Mouse (Mus musculus): ENCODE measurements around the gene 4930518I15Rik. TPM values are rescaled to one million over a fixed set of nuclear protein-coding genes. Genes with fewer than 3 reads are reported as not detected.

4930518I15Rik gene
- polyA plus RNA-seq, 1 experiment from 2014 or later: 2.0 TPM

DNA sequence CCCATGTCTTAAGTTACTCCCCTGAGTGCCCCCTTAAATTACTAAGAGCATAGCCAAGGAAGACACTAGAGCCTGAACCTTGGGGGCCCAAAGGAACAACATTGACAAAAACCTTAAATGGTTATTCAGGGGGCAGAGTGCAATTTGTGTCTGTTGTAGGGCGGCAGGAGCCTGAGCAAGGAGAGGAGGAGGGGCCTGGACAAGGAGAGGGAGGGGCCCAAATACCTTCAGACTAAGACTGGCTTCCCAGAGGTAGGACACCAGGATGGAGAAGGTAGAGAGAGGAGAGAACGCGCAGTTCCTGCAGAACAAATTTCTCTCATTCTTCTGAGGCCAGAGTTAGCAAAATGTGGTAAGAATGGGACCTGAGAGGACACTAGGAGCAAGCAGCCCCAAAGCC, 42.3 kb downstream of the 4930518I15Rik start:
- Histone ChIP-seq H3K4me1 (replicated peaks) (no peaks in the 10 kb centered on the region), H3K9ac (no peak overlapping the region)

DNA sequence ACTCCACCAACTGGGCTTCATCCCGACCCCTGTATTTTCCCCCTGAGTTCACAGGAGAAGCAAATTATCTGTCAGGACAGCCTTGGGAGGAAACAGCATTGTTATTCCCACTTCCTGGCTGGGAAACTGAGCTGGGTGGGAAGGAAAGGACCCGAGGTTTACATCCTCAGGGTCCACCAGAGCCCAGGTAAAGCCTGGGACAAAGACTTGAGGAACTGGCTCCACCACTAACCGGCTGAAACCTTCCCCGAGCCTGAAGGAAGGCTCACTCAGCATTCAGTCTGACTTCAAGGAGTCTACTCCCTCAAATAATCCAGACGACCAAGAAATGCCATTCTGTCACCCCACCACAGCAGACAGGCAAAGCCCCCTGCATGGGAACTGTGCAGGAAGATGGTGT, 42.9 kb downstream of the 4930518I15Rik start:
- H3K27me3 ChIP-seq: 0 out of 2 replicates have a peak, but pooled peaks cover 4% of the 10 kb centered on the region
- no peak for ATAC-seq (ENCODE audit: insufficient read depth)
- WGBS (ENCODE audit: insufficient replicate concordance): 23% methylated on average over 5 of the region's 5 CpGs
- H3K27ac ChIP-seq (replicated peaks): no peak overlapping the region
- no peaks in the 10 kb centered on the region for H3K4me1 ChIP-seq (replicated peaks)
- H3K4me3 ChIP-seq (replicated peaks): no peak overlapping the region
- no peaks in the 10 kb centered on the region for H3K36me3 ChIP-seq (replicated peaks)
- no peak overlapping the region for H3K9ac ChIP-seq
- no peak overlapping the region for H3K4me2 ChIP-seq
- no peaks in the 10 kb centered on the region for H3K9me3 ChIP-seq (replicated peaks)

More for the DNA sequence above, 42.3 kb downstream of the 4930518I15Rik start:
- no peak overlapping the region for H3K27ac ChIP-seq (replicated peaks)
- H3K9me3 ChIP-seq (replicated peaks): no peaks in the 10 kb centered on the region
- H3K4me3 ChIP-seq (replicated peaks): no peak overlapping the region
- ATAC-seq (ENCODE audit: insufficient read depth): no peak
- H3K36me3 ChIP-seq (replicated peaks): no peaks in the 10 kb centered on the region
- H3K4me2 ChIP-seq: no peak overlapping the region
- WGBS (ENCODE audit: insufficient replicate concordance): 68% methylated on average over 3 of the region's 3 CpGs
- 0 out of 2 replicates have a peak, but pooled peaks cover 4% of the 10 kb centered on the region for H3K27me3 ChIP-seq

DNA sequence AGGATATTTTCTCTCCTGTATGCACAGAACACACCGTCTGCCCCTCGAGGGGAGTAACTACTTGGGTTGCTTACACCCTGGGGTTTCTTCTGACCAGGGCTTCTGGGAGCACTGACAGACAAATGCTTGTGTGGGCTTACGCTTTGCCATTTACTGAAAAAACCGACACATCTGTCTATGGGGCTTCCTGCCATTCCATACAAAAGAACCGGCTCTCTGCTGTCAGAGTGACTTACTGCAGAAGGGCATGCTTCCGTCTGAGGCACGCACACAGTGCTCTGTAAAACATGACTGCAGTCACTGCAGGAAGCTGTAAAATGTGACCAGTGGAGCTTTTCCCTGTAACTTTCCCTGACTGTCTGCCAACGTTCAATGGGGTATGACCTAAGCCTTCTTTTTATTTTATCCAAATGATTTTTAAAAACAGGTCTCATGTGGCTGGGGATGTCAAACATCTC, 43.4 kb downstream of the 4930518I15Rik start:
- H3K4me2 ChIP-seq: no peak overlapping the region
- 27% methylated on average over 8 of the region's 8 CpGs for WGBS (ENCODE audit: insufficient replicate concordance)
- H3K9me3 ChIP-seq (replicated peaks): no peaks in the 10 kb centered on the region
- no peak overlapping the region for H3K4me3 ChIP-seq (replicated peaks)
- no peak overlapping the region for H3K9ac ChIP-seq
- 0 out of 2 replicates have a peak, but pooled peaks cover 4% of the 10 kb centered on the region for H3K27me3 ChIP-seq
- no peaks in the 10 kb centered on the region for H3K4me1 ChIP-seq (replicated peaks)
- H3K36me3 ChIP-seq (replicated peaks): no peaks in the 10 kb centered on the region
- no peak overlapping the region for H3K27ac ChIP-seq (replicated peaks)
- no peak for ATAC-seq (ENCODE audit: insufficient read depth)

DNA sequence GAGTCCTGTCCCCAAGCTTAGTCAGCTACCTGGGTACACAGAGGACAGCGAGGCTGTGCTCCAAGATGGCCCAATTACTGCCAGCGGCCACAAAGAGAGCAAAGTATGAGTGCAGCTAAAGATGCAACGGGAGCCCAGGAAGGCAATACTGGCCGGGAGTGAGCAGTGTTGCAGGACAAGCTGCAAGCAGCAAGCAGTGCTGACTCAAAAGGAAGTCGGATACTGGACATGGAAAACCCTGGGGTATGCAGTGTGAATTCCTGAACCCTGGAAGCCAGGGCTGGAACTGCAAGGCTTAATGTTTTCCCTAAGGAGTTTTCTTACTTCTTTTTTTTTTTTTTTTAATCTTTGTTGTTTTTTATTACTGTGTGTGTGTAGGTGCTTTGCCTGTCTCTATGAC, 46.2 kb downstream of the 4930518I15Rik start:
- Histone ChIP-seq H3K4me3 (replicated peaks) (no peak overlapping the region), H3K27me3 (0 out of 2 replicates have a peak, but pooled peaks cover 4% of the 10 kb centered on the region), H3K36me3 (replicated peaks) (no peaks in the 10 kb centered on the region), H3K4me1 (replicated peaks) (no peaks in the 10 kb centered on the region), H3K9ac (no peak overlapping the region), H3K4me2 (no peak overlapping the region), H3K9me3 (replicated peaks) (no peaks in the 10 kb centered on the region), H3K27ac (replicated peaks) (no peak overlapping the region)
- WGBS (ENCODE audit: insufficient replicate concordance): 66% methylated on average over 5 of the region's 5 CpGs
- ATAC-seq (ENCODE audit: insufficient read depth): no peak

DNA sequence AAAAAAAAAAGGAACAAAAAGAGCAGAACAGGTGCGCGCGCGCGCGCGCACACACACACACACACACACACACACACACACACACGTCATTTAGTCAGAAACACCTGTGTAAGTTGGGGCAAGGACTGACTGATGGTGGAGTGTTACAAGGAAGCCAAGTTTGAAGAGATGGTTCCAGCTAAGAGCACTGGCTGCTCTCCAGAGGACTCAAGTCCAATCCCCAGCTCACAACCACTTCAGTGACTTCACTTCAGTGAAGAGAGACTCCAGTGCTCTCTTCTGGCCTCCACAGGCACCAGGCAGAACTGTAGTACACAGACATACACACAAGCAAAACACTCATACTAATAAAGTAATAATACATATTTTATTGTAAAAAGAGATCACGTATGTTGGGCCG, 47.0 kb downstream of the 4930518I15Rik start:
- Histone ChIP-seq H3K9me3 (replicated peaks) (no peaks in the 10 kb centered on the region), H3K27me3 (0 out of 2 replicates have a peak, but pooled peaks cover 4% of the 10 kb centered on the region), H3K4me2 (no peak overlapping the region), H3K9ac (no peak overlapping the region), H3K27ac (replicated peaks) (no peak overlapping the region), H3K36me3 (replicated peaks) (no peaks in the 10 kb centered on the region), H3K4me1 (replicated peaks) (no peaks in the 10 kb centered on the region), H3K4me3 (replicated peaks) (no peak overlapping the region)
- no peak for ATAC-seq (ENCODE audit: insufficient read depth)
- 85% methylated on average over 10 of the region's 10 CpGs for WGBS (ENCODE audit: insufficient replicate concordance)

DNA sequence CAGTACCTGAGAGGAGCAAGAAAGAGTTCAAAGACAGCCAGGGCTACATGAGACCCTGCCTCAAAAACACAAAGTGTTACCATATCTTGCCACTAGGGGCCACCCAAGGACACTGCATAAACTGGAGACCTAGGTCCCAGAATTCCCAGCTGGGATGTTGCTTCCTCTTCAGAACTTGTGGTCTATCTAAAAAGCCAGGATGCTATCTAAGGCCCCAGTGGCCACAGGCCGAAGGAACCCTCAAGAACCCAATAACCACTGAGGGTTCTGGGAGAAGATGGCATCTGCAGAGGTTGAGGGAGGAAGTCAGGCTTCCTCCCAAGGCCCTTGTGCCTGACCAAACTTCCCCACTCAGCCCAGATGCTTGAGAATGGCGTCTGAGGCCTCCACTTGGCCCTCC, 48.2 kb downstream of the 4930518I15Rik start:
- Histone ChIP-seq H3K9ac (no peak overlapping the region), H3K27me3 (no peaks in the 10 kb centered on the region), H3K36me3 (replicated peaks) (no peaks in the 10 kb centered on the region), H3K4me3 (replicated peaks) (no peak overlapping the region), H3K27ac (replicated peaks) (no peak overlapping the region), H3K9me3 (replicated peaks) (no peaks in the 10 kb centered on the region), H3K4me2 (no peak overlapping the region), H3K4me1 (replicated peaks) (no peaks in the 10 kb centered on the region)
- no peak for ATAC-seq (ENCODE audit: insufficient read depth)
- 10% methylated on average over 2 of the region's 2 CpGs for WGBS (ENCODE audit: insufficient replicate concordance)

DNA sequence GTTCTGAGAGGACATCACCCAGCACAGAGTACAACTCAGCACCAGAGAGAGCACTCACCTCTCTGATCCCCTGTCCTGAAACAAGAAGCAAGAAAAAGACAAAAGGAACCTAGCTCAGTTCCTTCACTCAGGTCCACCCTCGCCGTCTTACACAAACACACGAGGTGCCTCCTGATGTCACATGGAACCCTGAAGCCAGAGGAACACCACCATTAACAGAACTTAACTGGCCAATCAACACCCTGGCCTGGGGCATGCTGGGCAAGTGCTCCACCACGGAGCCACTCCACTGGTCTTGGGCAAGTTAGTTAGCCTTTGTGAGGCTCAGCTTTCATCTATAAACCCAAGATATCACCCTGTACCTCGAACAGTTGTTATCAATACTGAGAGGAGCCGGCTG, 50.9 kb downstream of the 4930518I15Rik start:
- WGBS (ENCODE audit: insufficient replicate concordance): 47% methylated on average over 6 of the region's 6 CpGs

More for the DNA sequence above, 50.9 kb downstream of the 4930518I15Rik start:
- no peak overlapping the region for H3K4me2 ChIP-seq
- no peak overlapping the region for H3K4me3 ChIP-seq (replicated peaks)
- no peaks in the 10 kb centered on the region for H3K36me3 ChIP-seq (replicated peaks)
- H3K9me3 ChIP-seq (replicated peaks): no peaks in the 10 kb centered on the region
- no peaks in the 10 kb centered on the region for H3K27me3 ChIP-seq
- no peak overlapping the region for H3K27ac ChIP-seq (replicated peaks)
- ATAC-seq (ENCODE audit: insufficient read depth): no peak
- peaks cover 13% of the 10 kb centered on the region for H3K4me1 ChIP-seq (replicated peaks)
- no peak overlapping the region for H3K9ac ChIP-seq

Other genes starting within 250 kb of the 4930518I15Rik start
- gene Dlgap4, start 244.2 kb downstream of the 4930518I15Rik start, polyA plus RNA-seq (2015; fragmentation: Nextera tagmentation; extraction: Ambion mirVana): 10.4 and 11.9 TPM in 2 replicates
- gene Myl9, start 82.5 kb downstream of the 4930518I15Rik start, polyA plus RNA-seq (2015; fragmentation: Nextera tagmentation; extraction: Ambion mirVana): 48.1 and 52.7 TPM in 2 replicates
- gene Tgif2, start 17.9 kb downstream of the 4930518I15Rik start, polyA plus RNA-seq (2015; fragmentation: Nextera tagmentation; extraction: Ambion mirVana): 6.3 and 6.6 TPM in 2 replicates
- gene Rab5if, start 5.2 kb upstream of the 4930518I15Rik start, polyA plus RNA-seq (2015; fragmentation: Nextera tagmentation; extraction: Ambion mirVana): 124 and 140 TPM in 2 replicates
- 2.1 TPM in 2 replicates for gene Sla2, start 29.2 kb upstream of the 4930518I15Rik start, polyA plus RNA-seq (2015; fragmentation: Nextera tagmentation; extraction: Ambion mirVana)
- gene Ndrg3, start 134.1 kb upstream of the 4930518I15Rik start, polyA plus RNA-seq (2015; fragmentation: Nextera tagmentation; extraction: Ambion mirVana): 32.9 and 35.1 TPM in 2 replicates
- 28.9 and 29.5 TPM in 2 replicates for gene Dsn1, start 149.2 kb upstream of the 4930518I15Rik start, polyA plus RNA-seq (2015; fragmentation: Nextera tagmentation; extraction: Ambion mirVana)
- gene Soga1, start 221.3 kb upstream of the 4930518I15Rik start, polyA plus RNA-seq (2015; fragmentation: Nextera tagmentation; extraction: Ambion mirVana): 1.4 and 1.7 TPM in 2 replicates
- not detected in 2 replicates for gene Tldc2, start 229.1 kb upstream of the 4930518I15Rik start, polyA plus RNA-seq (2015; fragmentation: Nextera tagmentation; extraction: Ambion mirVana)